Mouse (Mus musculus): ENCODE measurements around the gene Dennd5a.
A peak's percentile ranks its signal among the peaks of the same experiment; 100 is the strongest.

Dennd5a gene

GRCm38 (mm10) chr7:109963707-109964106, 3.4 kb upstream of the Dennd5a start:
- no peak for DNase-seq

- no peak for DNase-seq
Measured at GRCm38 (mm10) chr7:109962596-109962995, 2.3 kb upstream of the Dennd5a start.

- DNase-seq = peak; percentile 40 to 47
Measured at GRCm38 (mm10) chr7:109961570-109961969, 1.3 kb upstream of the Dennd5a start.

GRCm38 (mm10) chr7:109960613-109961154, 414 bp upstream of the Dennd5a start:
- peak in 1 of 2 experiments; percentile 34 for DNase-seq

- peak in 1 of 2 experiments; percentile 47 for DNase-seq
Measured at GRCm38 (mm10) chr7:109958843-109959715, 1.2 kb downstream of the Dennd5a start.

GRCm38 (mm10) chr7:109957996-109958789, 2.1 kb downstream of the Dennd5a start:
- DNase-seq = no peak

- peak in 1 of 2 experiments; percentile 22 for DNase-seq
Measured at GRCm38 (mm10) chr7:109954622-109955401, 5.5 kb downstream of the Dennd5a start.

- DNase-seq = no peak
Measured at GRCm38 (mm10) chr7:109951297-109951696, 9.0 kb downstream of the Dennd5a start.

GRCm38 (mm10) chr7:109944421-109945034, 15.7 kb downstream of the Dennd5a start:
- no peak for DNase-seq

GRCm38 (mm10) chr7:109929628-109930027, 30.6 kb downstream of the Dennd5a start:
- DNase-seq = no peak

- DNase-seq = no peak
Measured at GRCm38 (mm10) chr7:109928365-109928764, 31.9 kb downstream of the Dennd5a start.

GRCm38 (mm10) chr7:109924965-109925364, 35.3 kb downstream of the Dennd5a start:
- DNase-seq = no peak

- no peak for DNase-seq
Measured at GRCm38 (mm10) chr7:109922889-109923288, 37.4 kb downstream of the Dennd5a start.

- no peak for DNase-seq
Measured at GRCm38 (mm10) chr7:109906165-109906564, 54.1 kb downstream of the Dennd5a start.

- DNase-seq = no peak
Measured at GRCm38 (mm10) chr7:109900921-109901320, 59.3 kb downstream of the Dennd5a start.

GRCm38 (mm10) chr7:109898911-109899310, 61.4 kb downstream of the Dennd5a start:
- peak in 1 of 2 experiments; percentile 19 for DNase-seq

- DNase-seq = peak; percentile 89 to 91
Measured at GRCm38 (mm10) chr7:109892530-109892929, 67.7 kb downstream of the Dennd5a start.

GRCm38 (mm10) chr7:109891786-109892185, 68.5 kb downstream of the Dennd5a start:
- no peak for DNase-seq

GRCm38 (mm10) chr7:109890256-109890655, 70.0 kb downstream of the Dennd5a start:
- peak; percentile 39 to 50 for DNase-seq

- DNase-seq = no peak
Measured at GRCm38 (mm10) chr7:109889300-109889699, 71.0 kb downstream of the Dennd5a start.

- DNase-seq = no peak
Measured at GRCm38 (mm10) chr7:109886249-109886648, 74.0 kb downstream of the Dennd5a start.

GRCm38 (mm10) chr7:109882574-109882973, 77.7 kb downstream of the Dennd5a start:
- DNase-seq = no peak

Measured in cerebellum, postnatal 10 days (tissue).